Mouse (Mus musculus) induced T-regulatory cell, adult 2 months (primary cell): ENCODE measurements around the gene Vsig2.

Experiments used
- DNase-seq: peaks from one replicate; pipeline ENCODE4 v3.0.0-alpha.2; 2012; ENCODE audit warnings: low read depth

The Vsig2 gene

DNA sequence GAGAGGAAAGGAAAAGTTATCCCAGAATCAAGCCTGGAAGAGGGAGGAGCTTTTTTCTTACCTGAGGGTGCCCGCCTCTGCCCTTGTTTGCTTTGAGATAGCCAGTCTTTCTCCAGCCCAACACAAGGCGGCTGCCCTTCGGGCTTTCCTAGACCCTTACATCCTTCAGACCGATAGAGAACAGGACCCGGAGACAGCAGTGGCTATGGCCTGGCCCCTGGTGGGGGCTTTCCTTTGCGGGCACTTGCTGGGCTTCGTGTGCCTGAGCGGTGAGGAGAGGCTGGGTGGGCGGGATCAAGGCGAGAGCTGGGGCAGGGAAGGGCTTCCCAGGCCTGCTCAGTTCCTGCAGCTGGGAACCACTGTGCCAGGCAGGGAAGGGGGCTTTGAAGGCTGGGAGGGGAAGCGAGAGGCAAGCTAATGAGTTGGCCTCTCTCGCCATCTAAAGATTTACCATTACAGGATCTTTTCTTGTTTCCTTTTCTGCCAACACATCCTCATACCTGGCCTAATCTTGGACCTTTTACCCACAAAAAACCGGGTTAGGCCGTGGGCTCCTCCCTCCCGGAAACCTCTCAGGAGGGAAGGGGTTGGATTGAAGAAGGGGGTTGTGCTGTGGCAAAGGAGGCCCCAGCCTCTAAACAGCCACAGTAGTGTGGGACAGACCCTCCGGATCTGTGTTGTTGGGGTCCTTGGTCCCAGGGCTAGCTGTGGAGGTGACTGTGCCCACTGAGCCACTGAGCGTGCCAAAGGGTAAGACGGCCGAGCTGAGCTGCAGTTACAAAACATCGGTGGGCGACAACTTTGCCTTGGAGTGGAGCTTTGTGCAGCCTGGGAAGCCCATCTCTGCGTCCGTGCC, at the start of gene Vsig2:
TSS of gene Vsig2 (plus strand) at position 86 of the 856 bp plus-strand sequence.
- DNase-seq = no peak

DNA sequence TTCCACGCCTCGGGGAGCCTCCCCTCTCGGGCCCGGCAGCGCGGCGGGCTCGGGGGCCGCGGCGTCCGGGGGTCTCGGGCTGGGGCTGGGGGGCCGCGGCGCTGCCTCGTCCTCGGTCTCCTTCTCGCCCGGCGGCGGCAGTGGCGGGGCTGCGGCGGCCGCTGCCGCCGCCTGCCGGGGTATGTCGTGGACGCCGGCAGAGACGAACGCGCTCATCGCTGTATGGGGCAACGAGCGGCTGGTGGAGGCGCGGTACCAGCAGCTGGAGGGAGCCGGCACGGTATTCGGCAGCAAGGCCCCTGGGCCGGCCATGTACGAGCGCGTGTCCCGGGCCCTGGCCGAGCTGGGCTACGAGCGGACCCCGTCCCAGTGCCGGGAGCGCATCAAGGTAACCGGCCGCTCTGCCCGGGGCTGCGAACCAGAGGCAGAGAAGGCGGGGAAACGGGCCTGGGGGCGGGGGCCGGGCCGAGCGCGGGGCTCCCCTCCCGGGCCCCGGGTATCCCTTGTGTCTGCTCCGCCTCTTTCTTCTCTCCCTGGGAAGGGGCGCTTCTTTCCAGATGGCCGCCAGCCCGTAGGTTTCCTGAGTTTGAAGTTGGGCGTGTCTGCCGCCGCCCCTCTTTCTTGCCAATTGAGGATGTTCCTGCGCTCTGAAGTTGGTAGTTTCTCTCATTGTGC, 49.5 kb upstream of the Vsig2 start:
- DNase-seq = peak; percentile 70

DNA sequence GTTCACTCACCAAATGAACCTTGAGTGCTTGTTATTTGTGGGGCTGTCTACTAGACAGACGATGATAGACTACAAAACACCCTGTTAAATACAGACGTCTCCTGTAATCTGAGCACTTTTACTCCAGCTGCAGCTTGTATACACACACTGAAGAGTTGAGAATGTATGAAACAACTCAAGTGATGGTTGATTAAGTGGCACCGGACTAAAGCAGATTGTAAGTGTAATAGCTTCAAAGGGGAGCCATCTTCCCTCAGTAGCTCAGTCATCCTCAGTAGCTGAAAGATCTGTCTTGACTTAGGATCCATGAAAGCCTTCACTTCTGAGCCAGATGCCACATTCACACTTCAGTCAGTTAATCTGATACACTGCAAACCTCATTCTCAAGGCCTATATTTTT, 43.3 kb upstream of the Vsig2 start:
- DNase-seq = no peak

- DNase-seq = no peak
These were observed 42.7 kb upstream of the Vsig2 start for GRCm38 (mm10) chr9:37496325-37496724.

- DNase-seq = no peak
These were observed 38.9 kb upstream of the Vsig2 start for GRCm38 (mm10) chr9:37500201-37500600.

- no peak for DNase-seq
These were observed 37.9 kb upstream of the Vsig2 start for GRCm38 (mm10) chr9:37501170-37501569.

DNA sequence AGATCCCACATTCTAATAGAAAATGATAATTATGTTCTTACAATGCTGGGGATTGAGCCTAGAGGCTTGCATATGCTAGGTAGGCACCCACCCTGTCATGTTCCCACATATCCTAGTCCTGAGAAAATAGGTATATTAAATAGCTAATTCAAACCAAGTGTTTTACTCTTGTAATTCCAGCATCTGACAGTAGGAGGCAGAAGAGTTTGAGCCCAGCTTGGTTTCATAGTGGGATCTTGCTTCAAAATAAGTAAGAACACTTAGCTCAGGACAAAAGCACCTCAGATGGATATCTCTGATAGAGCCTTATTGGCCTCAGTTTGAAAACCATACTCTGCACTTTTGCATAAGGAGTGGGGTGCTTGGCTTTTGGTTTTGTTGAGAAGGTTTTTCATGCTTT, 34.7 kb upstream of the Vsig2 start:
- DNase-seq = peak; percentile 60

GRCm38 (mm10) chr9:37506023-37506422, 33.0 kb upstream of the Vsig2 start:
- no peak for DNase-seq

DNA sequence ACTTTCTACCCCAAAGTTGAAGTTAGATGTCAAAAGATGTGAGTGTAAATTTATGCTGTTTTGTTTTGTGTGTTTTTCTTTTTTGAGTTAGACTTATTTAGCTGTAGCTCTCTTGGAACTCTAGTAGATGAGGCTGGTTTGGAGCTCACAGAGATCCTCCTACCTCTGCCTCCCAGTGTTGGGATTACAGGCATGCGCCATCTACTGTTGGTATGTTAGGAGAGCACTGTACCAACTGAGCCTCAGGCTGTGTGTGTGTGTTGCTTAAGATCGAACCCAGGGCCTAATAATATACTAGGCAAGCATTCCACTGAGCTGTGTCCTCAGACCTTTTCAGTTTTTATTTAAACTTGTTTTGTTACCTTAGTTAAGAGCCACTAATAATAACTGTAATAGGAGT, 27.0 kb upstream of the Vsig2 start:
- DNase-seq = no peak

DNA sequence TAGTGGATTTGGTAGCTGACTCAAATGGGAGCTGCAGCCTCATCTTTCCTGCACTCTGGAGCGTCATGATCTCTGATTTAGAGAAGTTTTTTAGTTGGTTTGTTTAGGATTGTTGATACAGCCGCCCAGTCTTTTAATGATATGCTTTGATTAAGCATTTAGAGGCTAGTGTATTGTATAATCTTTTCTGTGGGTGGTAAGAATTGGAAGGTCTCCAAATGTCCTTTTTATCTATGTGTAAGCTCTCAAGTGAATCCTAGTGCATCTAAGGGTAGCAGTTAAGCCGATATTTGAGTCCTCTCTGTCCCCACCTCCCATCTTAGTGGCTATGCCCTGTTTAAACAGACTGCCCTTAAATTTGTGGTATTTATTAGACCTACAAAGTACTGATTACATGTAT, 24.6 kb upstream of the Vsig2 start:
- DNase-seq = no peak

- no peak for DNase-seq
These were observed 21.6 kb upstream of the Vsig2 start for GRCm38 (mm10) chr9:37517467-37517866.

DNA sequence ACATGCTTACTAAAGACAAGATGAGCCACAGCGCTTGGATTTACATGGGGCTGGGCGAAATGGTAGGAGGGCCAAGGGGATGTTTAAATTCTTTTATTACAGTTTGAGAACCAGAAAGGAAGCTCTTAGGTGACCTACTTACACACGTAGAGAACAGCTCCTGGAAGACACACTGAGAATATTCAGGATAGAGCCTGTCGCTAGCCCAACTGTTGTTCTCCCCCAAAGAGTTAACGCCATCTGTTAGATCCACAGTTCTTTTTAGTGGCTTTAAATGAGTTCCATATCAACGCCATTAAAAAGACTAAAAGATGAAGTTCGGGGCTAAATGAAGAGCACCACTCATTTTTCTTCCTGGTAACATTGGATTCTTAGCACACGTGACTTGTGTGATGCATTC, 20.1 kb upstream of the Vsig2 start:
- no peak for DNase-seq

DNA sequence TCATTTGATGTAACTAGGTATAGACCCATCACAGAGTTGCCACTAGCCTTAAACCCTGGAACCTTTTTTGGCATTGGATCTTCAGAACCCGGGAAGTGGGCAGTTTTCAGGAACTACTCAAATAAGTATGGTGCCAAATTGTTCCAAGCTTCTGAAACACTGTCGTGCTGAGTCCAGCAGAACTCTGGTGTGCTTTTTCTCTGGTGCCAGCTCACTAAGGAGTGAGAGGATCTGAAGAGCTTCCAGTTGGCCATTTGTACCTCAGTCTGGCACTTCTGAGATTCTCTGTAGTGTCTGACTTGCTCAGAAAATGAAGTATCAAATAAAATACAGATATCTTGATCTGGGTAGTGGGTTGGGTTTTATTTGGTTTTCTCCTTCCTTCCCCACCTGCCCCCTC, 19.1 kb upstream of the Vsig2 start:
- no peak for DNase-seq

DNA sequence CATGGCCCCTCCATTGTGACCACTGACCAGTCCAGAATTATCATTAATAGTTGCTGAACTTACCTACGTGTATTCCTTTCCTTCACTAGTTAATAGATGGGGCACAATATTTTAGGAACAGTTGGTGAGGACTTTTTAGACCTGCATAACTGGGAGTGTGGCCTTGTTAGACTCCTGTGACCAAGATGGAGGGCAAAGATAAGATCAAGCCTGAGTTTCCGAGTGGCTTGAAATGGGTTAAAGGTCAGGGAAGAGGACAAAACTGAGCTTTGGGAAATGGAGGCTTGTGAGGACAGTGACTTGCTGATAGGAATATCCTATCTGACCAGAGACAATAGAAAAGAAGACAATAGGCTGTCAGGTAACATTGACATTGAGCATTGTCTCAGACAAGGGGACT, 13.6 kb upstream of the Vsig2 start:
- DNase-seq = no peak

- DNase-seq = no peak
These were observed 12.3 kb upstream of the Vsig2 start for GRCm38 (mm10) chr9:37526443-37527395.

DNA sequence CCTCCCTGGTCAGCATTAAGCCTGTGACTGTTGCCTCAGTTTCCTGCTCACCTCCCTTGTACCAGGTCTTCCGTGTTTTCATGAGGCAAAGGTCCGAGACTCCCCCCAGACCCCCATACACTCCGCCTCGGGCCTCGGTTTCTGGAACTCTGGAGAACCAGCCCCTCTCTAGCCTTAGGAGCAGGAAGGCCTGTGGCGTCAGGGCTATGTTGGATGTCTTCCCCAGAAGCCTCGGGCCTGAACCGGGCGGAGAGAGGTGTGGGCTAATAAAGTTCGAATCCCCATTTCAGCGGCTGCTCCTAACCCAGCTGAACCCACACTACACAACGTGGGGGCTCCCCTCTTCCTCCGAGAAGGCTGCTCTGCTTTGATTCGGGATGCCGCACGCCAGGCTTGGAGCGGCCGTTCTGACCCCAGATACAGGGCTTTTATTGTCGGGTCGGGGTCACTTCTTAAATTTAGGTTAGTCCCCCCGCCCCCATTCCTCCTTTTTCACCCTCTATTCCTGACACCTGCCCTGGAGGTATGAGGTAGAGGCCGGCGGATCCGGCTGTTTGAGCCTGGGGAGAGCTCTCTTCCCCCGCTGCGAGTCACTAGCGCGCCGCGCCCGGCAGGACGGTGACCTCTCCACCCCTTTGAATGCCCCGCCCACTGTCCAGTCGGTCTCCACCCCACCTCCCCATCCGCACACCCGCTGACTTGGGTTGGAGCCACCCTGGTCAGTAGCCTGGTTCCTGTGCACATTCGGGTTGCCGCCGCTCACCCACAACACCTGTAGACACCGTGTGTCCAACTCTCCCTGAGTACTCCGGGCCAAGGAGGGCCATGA, 11.4 kb upstream of the Vsig2 start, which contains the start of gene Esam:
TSS of gene Esam (plus strand) at position 683 of the 829 bp plus-strand sequence.
- DNase-seq = no peak

DNA sequence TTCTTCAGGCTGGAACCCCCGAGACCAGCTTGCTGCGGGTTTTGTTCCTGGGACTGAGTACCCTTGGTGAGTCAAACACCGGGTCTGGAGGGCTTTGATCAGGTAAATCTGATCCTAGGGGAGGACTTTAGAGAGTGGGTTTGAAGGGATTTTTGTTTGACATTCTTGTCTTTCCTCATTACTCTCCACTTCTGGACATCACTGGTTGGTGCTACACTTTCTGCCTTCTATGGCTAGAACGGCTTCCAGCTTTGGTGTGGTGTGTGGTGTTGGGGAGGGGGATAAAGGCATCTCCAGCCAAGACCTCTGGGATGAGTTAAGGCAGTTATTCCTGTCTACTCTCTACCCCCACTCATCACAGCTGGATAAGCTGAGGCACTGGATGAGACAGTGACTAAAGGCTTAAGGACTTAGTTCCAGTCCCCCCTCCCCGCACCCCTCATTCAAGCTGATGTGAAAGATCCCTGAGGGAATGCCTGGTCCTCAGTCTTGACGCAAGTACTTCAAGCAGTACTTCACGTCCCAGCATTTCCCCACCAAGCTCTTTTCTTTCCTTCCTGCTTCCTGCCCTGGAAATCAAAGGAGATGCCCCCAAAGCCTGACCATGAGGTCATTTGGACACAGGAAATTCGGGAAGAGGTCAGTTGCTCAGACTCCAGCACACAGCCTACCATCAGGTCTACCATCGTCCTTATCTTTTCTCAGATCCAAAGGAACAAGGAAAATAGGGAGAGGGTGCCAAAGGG, 10.7 kb upstream of the Vsig2 start:
- DNase-seq = no peak

DNA sequence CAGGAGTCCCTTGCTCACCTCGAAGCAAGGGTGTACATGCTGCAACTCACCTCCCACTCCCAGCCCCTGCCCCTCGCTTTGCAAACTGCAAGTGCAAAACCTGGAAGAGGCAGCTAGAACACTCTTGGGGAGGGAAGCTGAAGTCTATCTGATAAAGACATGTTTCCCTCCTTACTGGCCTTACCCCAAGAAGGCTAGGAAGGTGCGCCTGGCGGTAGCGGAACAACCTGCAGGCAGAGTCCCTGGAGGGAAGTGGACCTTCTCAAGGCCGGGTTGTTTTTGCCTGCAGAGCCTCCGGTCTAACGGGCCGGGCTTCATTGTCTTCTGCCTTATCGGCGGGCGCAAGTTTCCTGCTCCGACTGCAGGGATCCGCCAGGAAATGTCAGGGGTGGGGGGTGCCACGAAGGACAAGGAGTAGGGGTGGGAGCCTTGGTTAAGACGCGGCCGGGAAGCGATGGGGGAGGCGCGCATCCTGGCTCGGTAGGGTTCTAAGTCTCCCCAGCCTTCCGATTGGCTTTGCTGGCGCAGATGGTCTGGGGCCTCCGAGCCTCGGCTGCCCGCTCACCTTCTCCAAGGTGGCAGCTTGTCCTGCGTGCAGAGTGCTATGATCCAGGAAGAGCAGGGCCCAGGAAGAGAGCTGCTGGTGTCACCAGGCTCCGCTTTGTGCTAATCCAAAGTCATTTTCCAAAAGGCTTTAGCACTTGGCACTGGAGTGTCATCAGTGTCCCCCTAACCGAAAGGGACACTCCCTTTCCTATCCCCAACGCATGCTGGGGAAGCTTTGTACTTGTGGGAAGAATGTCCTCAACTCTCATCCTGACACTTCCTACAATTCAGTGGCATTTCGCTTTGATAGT, 8.8 kb upstream of the Vsig2 start:
- peak; percentile 33 for DNase-seq

DNA sequence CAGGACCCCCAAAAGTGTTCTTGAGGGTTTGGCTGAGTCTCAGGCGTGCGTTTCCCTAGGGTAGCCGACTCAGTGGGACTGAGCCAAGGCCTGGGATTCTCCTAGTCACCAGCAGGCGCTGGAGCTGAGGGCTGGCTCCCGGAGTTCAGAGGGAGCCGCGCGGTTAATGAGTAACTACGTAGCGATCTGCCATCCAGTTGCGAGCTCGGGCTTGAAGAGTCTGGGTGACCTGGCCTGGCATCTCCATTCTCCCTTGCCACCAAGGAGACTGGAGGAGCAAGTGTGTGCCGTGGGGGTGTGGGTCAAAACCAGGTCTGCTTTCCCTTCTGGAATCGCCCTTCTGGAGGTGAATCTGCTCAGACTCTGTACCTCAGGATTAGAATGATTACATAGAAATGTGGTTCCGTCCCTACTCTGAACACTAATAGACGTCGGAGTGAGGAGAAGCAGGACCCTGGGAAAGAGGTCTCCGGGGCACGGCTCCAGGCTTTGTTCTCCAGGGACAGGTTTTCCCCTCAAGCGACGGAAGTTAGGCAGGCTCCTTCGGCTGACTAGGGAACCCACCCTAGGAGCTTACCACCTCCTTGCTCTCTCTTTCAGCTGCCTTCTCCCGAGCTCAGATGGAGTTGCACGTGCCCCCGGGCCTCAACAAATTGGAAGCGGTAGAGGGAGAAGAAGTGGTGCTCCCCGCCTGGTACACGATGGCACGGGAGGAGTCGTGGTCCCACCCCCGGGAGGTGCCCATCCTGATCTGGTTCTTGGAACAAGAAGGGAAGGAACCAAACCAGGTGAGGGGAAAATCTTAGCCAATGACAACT, 8.0 kb upstream of the Vsig2 start:
- DNase-seq = no peak
